Mouse (Mus musculus): ENCODE results near the gene Il31. TPM values are rescaled to one million over a fixed set of nuclear protein-coding genes. Genes with fewer than 3 reads are reported as not detected.

Gene Il31
- polyA plus RNA-seq, 1 experiment = not detected

DNA sequence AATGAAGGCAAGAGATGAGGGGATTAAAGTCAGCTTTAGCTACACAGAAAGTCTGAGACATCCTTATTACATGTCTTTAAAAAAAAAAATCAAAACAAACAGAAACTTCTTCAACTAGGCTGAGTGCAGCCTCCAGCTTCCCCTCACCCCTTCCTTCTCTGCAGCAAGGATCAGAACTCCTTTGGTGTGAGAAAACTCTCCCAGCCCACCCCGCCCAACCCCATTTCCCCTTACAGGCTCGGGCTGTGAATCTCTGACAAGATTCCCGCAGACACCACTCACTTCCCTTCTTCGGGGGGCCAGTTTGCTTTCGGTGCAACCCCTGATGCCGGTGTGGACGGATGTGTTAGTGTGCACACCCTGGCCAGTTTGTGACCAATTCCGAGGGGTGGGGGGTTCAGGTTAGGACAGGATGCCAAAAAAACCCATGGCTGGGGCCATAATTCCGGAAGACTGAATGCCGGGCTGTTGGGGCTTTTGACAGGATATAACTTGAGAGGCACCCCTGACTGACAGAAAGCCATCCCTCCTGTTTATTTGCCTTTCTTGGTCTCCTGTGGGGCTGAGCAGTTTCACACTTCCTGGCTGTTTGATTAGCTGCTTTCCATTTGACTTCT, 18.4 kb downstream of the Il31 start:
- no peak for TF ChIP-seq CTCF (IDR thresholded peaks at IDR 0.05; ENCODE audit: borderline replicate concordance, extremely low read depth, insufficient read depth, insufficient read length)
- no peak for TF ChIP-seq POLR2A (IDR thresholded peaks at IDR 0.05; ENCODE audit: borderline replicate concordance, extremely low read depth, insufficient read depth, insufficient read length, poor library complexity, severe bottlenecking)

DNA sequence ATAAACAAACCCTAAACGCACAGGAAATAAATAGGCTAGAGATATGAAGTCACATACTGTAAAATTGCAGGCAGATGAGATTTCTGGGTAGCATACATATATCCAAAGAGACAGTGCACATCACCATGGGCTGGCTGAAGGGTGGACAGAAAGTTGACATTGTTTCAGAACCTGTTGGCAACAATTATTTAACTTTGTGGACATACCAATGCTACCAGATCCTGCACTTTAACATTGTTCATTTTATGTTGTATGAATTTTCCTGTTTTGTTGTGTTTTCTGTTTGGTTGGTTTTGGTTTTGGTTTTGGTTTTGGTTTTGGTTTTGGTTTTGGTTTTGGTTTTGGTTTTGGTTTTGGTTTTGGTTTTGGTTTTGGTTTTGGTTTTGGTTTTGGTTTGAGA, 24.7 kb downstream of the Il31 start:
- no peak for DNase-seq (ENCODE audit: low read depth)
- TF ChIP-seq CTCF (IDR thresholded peaks at IDR 0.05; ENCODE audit: borderline replicate concordance, extremely low read depth, insufficient read depth, insufficient read length) (no peak), POLR2A (IDR thresholded peaks at IDR 0.05; ENCODE audit: borderline replicate concordance, extremely low read depth, insufficient read depth, insufficient read length, poor library complexity, severe bottlenecking) (no peak)

More for the DNA sequence above, 18.4 kb downstream of the Il31 start:
- DNase-seq (ENCODE audit: low read depth) = peak; percentile 22

DNA sequence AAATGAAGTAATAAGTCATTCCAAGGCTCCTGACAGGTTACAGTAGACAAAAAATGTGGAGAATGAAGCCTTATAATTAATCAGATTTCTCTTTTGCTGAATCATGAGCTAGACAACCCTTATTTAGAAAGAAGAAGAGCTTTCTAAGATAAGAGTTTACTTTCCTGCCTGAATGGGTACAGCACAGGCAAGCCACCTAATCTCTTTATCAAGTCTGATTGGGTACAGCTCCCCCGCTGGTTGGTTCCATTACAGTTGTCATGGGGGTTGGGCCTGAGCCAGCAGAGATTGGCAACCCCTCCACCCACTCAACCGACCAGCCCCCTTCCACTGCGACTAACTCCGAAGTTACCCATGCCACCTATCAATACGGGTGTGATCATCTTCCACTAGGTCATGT, 27.9 kb downstream of the Il31 start:
- TF ChIP-seq POLR2A (IDR thresholded peaks at IDR 0.05; ENCODE audit: borderline replicate concordance, extremely low read depth, insufficient read depth, insufficient read length, poor library complexity, severe bottlenecking) = no peak
- DNase-seq (ENCODE audit: low read depth) = no peak

DNA sequence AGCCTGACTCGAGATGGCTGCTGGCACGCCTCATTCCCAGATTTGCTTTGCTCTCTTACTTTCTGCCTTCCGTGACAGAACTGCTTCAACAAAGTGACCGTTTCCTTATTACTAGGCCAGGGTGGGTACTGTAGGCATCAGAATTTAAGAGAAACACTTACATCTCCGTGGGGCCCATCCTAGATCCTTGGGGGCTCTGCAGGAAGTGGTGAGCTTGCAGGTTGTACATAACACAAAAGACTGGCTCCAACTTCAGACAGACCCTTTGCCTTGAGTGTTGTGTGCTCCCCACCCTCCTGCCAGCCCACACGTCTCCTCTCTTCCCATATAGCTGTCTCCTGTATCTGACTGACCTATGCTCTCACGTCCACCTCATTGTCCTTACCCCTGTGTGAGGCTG, 37.4 kb downstream of the Il31 start:
- TF ChIP-seq POLR2A (IDR thresholded peaks at IDR 0.05; ENCODE audit: borderline replicate concordance, extremely low read depth, insufficient read depth, insufficient read length, poor library complexity, severe bottlenecking) (no peak), CTCF (IDR thresholded peaks at IDR 0.05; ENCODE audit: borderline replicate concordance, extremely low read depth, insufficient read depth, insufficient read length) (no peak)
- DNase-seq (ENCODE audit: low read depth) = no peak

DNA sequence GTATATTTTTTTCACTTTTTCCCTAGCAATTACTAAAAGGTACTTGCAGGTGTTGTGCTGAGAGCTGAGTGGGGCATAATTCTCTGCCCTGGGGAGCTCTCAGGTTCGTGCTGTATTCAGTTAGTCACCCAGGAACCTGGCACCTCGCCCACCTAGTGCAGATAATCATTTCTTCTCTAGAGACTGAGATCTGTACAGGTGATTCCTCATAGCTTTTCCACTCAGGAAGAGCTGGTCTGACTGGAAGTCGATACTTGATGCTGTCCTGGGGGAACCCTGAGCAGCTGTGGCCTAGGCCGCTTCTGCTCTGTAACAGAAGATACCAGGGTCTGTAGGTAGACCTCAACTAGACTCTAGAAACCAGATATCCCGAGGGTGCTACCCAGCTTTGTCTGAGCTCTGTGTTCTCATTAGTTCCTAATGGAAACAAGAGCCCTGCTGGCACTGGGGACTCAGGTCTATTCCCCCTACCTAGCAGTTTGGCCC, 44.4 kb downstream of the Il31 start:
- no peak for TF ChIP-seq POLR2A (IDR thresholded peaks at IDR 0.05; ENCODE audit: borderline replicate concordance, extremely low read depth, insufficient read depth, insufficient read length, poor library complexity, severe bottlenecking)
- no peak for TF ChIP-seq CTCF (IDR thresholded peaks at IDR 0.05; ENCODE audit: borderline replicate concordance, extremely low read depth, insufficient read depth, insufficient read length)
- no peak for DNase-seq (ENCODE audit: low read depth)

DNA sequence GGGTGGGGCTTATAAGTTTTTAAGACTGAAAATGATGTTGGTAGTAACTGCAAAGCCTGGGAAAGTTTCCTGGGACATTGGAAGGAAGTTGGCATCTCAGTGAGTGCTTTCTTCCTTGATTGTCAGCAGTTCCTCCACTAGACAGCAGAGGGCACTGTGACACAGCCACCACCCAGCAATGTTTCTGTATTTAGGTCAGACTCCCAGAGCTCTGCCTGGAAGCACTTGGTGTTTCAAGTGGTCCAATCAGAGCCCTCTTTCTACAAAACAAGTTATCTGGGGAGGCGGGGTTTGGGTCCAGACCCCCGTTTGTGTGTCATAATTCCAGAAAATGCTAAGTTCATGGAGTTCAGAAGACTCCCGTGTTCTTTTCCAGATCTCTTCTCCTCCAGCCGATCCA, 45.2 kb downstream of the Il31 start:
- TF ChIP-seq POLR2A (IDR thresholded peaks at IDR 0.05; ENCODE audit: borderline replicate concordance, extremely low read depth, insufficient read depth, insufficient read length, poor library complexity, severe bottlenecking) (no peak), CTCF (IDR thresholded peaks at IDR 0.05; ENCODE audit: borderline replicate concordance, extremely low read depth, insufficient read depth, insufficient read length) (peak; percentile 91)
- peak; percentile 81 for DNase-seq (ENCODE audit: low read depth)

DNA sequence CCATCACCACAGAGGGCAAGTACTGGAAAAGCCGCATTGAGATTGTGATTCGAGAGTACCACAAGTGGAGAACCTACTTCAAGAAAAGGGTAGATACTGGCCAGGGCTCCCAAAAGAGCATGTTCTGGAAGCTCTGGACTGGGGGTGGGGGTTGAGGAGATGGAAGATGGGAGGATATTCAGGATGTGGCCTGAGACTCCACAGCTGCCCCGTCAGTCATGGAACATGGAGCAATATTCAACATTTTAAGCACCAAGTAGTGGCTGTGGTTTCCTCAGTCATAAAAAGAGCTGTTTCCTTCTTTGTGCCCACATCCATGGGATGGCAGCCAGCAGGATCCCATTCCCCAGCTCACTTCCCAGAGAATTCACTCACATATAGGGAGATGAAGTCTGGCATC, 47.0 kb downstream of the Il31 start:
- DNase-seq (ENCODE audit: low read depth) = no peak
- no peak for TF ChIP-seq POLR2A (IDR thresholded peaks at IDR 0.05; ENCODE audit: borderline replicate concordance, extremely low read depth, insufficient read depth, insufficient read length, poor library complexity, severe bottlenecking)
- no peak for TF ChIP-seq CTCF (IDR thresholded peaks at IDR 0.05; ENCODE audit: borderline replicate concordance, extremely low read depth, insufficient read depth, insufficient read length)

DNA sequence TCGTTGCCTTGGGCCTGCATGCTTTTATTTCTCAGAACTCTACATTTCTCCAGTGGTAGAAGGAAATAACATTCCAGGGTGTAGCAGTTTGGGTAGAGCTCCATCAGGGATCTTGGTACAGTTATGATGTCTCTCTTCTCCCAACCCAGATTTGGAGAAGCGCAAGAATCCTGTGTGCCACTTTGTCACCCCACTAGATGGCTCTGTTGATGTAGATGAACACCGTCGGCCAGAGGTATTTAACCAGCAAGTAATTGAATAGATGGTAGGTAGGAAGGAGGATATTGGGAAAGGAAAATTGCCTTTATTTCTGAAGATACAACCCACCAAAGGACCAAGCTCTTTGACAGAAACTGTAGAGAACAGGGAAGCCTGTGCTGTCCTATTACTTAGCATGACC, 48.6 kb downstream of the Il31 start:
- DNase-seq (ENCODE audit: low read depth) = peak; percentile 34
- TF ChIP-seq POLR2A (IDR thresholded peaks at IDR 0.05; ENCODE audit: borderline replicate concordance, extremely low read depth, insufficient read depth, insufficient read length, poor library complexity, severe bottlenecking) (no peak), CTCF (IDR thresholded peaks at IDR 0.05; ENCODE audit: borderline replicate concordance, extremely low read depth, insufficient read depth, insufficient read length) (peak; percentile 26; the same call in 1 of the 2 replicates)

DNA sequence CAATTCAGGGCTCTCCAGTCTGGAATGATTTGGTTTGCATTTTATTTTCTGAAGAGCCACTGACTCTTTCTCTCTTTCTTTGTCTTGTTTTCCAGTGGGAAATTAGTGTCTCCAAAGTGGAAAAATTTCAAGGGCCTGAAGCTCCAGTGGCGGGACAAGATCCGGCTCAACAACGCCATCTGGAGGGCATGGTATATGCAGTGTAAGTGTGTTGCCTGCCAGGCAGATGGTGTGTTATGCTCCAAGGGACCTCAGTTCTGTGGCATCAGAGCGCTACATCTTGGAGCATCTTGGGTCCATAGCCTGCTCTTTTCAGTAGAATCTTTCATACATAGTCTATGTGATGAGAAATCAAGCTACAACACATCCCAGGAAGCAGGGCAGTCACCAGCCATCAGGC, 49.3 kb downstream of the Il31 start:
- TF ChIP-seq POLR2A (IDR thresholded peaks at IDR 0.05; ENCODE audit: borderline replicate concordance, extremely low read depth, insufficient read depth, insufficient read length, poor library complexity, severe bottlenecking) = no peak
- peak; percentile 40; the same call in 1 of the 2 replicates for TF ChIP-seq CTCF (IDR thresholded peaks at IDR 0.05; ENCODE audit: borderline replicate concordance, extremely low read depth, insufficient read depth, insufficient read length)

DNA sequence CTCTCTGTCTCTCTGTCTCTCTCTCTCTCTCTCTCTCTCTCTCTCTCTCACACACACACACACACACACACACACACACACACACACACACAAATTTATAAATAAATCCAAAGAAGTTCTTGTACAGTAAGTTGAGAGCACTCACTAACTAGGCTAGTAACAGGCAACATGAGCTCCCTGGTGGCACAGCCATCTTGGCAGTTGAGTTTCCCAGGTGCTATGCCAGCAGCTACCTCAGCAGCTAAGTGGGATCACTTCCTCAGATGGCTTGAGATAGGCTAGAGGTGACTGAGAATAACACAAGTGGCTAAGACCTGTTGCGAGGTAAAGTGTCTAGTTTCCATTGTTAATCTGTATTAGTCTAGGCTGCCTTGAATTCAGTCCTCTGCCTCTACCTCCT, 50.0 kb downstream of the Il31 start:
- no peak for TF ChIP-seq CTCF (IDR thresholded peaks at IDR 0.05; ENCODE audit: borderline replicate concordance, extremely low read depth, insufficient read depth, insufficient read length)
- no peak for TF ChIP-seq POLR2A (IDR thresholded peaks at IDR 0.05; ENCODE audit: borderline replicate concordance, extremely low read depth, insufficient read depth, insufficient read length, poor library complexity, severe bottlenecking)
- DNase-seq (ENCODE audit: low read depth) = no peak

More for the DNA sequence above, 49.3 kb downstream of the Il31 start:
- DNase-seq (ENCODE audit: low read depth) = peak; percentile 25

DNA sequence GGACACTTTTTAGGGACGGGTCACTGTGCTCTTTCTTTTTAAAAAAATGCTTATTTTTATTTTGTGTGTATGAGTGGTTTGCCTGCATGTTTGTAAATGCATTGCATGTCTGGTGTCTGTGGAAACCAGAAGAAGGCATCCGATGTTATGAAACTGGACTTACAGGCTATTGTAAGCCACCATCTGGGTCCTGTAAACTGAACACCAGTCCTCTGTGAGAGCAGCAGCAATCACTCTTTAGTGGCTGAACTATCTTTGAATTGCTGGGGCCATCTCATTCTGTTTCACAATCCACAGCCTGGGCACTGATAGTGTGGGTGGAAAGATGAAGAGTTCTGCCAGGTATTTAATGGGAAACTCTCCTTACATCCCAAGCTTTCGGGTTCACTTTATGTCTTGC, 50.9 kb downstream of the Il31 start:
- DNase-seq (ENCODE audit: low read depth) = no peak
- TF ChIP-seq POLR2A (IDR thresholded peaks at IDR 0.05; ENCODE audit: borderline replicate concordance, extremely low read depth, insufficient read depth, insufficient read length, poor library complexity, severe bottlenecking) (no peak), CTCF (IDR thresholded peaks at IDR 0.05; ENCODE audit: borderline replicate concordance, extremely low read depth, insufficient read depth, insufficient read length) (no peak)

DNA sequence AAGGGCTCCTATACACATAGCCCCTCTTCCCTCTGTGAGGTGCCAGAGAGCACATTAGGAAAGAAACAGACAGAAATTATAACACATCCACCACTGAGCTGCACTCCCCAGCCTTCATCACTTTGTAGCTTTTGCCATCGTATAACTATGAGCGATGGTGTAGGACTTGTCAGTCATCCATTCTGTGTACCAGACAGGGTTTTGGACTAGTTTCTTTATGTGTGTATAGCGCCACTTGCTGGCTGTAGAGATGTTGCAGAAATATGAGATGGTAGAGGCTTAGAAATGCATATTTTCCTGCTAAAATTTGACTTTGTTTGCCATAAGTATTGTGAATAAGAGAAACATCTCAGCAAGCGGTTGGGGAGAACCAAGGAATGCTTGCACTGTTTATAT, 52.5 kb downstream of the Il31 start:
- DNase-seq (ENCODE audit: low read depth) = peak; percentile 85
- peak; percentile 49; the same call in 1 of the 2 replicates for TF ChIP-seq CTCF (IDR thresholded peaks at IDR 0.05; ENCODE audit: borderline replicate concordance, extremely low read depth, insufficient read depth, insufficient read length)
- no peak for TF ChIP-seq POLR2A (IDR thresholded peaks at IDR 0.05; ENCODE audit: borderline replicate concordance, extremely low read depth, insufficient read depth, insufficient read length, poor library complexity, severe bottlenecking)

All from brain, embryonic 14.5 days (tissue).